Mouse (Mus musculus) heart, postnatal 0 days (tissue): Measurements from ENCODE around the gene Aktip.

Source experiments
- CTCF ChIP-seq: IDR thresholded peaks from 2 replicates; pipeline ENCODE4 v1.5.1; 2016; ENCODE audit warnings: antibody characterized with exemption, control low read depth, low read depth
- EP300 ChIP-seq: IDR thresholded peaks from 2 replicates; pipeline ENCODE4 v1.6.1; 2016; ENCODE audit warnings: antibody characterized with exemption, low read depth

DNA sequence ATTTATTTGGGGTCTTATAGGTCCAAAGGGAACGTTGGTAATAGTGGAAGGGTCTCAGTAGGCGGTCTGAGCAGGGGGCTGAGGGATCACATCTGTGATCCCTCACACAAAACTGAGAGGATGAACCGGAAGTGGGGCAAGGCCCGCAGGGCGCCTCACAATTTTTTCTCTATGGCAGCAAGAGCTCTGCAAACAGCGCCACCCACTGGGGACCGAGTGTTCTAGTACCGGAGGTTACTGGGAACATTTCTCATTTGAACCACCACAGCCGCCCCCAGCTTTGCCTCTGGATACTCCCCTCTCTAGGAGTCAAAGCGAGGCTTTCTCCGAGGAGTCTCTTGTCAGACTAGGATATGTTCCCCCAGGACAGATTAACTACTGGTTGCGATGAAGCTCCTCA is 3.1 kb downstream of the Aktip start:
- TF ChIP-seq EP300 (no peak), CTCF (no peak)
